Mouse (Mus musculus) B cell, adult 2 months (primary cell): ENCODE measurements around the gene Ascl4.
A peak's percentile ranks its signal among the peaks of the same experiment; 100 is the strongest.

Experiments
- DNase-seq, 2 experiments: peaks; one replicate each; pipeline ENCODE4 v3.0.0; 2022

Ascl4 gene

DNA sequence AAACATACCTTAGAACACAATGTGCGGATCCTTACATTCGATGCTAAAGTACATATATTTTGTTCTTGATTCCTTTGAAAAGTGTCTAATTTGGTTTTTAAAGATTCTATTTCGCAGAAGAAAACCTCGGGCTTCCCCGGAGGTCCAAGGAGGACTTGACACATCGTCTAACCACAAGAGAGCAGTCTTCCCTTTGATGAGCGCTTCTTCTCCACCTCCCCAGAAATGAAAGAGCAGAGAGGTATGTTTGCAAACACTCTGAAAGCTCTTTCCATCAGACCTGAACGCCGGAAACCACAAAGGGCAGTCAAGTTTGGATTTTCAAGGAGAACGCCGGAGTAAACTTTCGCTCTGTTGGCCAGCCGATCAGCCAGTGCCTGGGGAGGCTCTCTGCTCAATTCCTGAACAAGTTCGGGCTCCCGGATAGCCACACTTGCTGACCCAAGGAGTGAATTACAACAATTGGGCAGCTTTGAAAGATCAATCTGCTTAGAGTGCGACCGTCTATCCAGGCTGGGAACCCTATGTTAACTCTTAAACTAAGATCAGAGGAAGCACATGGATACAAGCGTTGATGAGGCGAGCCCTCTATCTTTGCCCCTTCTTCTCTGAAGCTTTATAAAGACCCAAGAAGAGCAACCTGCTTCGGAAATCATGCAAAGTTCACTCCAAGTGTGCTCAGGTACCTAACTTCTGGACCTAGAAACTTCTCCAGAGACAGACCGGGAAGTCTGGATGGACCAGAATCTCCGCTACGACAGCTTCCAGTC lies at the start of gene Ascl4:
Ascl4 (plus strand) TSS at position 6 of the 770 bp plus-strand sequence.
- peak; percentile 21 to 35 for DNase-seq

DNA sequence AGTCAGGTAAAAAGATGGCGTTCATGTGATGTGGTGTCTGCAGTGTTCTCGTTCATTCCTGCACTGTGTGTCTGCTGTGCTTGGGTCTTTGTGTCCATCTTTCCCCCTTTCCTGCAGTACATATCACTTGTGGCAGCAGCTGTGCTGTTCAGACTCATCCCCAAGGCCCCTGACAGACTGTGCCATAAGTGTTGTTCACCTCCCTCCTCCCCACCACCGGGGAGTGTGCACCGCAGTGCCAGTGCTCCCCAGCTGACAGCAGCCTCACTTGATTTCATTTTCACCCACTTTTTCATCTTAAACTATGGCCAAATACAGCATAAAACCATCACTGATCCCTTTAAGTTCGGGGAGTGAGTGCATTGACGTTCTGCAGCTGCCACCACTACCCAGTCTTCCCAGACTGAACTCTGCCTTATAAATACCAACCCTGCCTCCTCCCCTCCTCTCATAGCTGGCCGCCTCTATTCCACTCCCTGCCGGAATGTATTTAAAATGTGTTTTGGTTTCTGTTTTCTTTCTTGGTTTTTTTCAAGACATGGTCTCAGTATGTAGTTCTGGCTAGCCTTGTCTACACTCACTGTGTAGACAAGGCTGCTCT lies 47.5 kb upstream of the Ascl4 start:
- DNase-seq: no peak

DNA sequence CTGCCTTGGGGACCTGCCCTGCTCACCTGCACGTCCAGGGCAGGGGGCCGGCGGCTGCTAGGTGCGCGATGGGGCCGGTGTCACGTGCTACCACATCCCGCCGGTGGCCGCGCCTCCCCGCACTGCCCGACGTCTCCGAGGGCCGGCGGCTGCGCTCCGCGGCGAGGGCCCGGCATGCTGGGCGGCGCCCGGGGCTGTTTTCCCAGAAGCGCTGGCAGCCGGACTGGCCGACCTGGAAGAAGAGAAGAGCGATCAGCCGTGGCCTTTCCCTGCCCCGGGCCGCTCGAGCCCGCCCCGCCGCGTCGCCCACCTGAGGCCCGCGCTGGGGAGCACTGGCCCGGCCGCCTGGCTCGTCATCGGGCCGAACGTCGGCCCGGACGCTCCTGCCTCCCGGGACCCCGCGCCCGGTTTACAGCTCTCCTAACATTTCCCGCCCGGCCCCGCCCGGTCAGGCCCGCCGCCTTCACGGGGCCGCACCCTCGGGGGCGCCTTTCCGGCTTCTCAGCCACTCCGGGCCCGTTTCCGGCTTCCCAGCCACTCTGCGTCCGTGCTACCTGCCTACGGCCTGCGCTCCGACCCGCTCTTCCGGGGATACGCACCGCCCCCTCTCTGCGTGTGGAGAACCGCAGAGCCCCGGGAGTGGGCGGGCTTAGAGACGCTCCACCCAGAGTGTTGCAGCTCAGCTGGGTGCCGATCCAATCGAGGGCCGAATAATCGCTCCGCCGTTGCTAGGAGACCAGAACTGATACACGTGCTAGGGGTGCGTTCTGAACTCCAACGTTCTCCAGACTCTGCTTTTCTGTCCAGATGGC lies 10.8 kb upstream of the Ascl4 start, which contains the start of gene Prdm4:
Prdm4 (minus strand) TSS at position 645 of the 812 bp plus-strand sequence.
- DNase-seq: peak; percentile 97 to 98

- peak; percentile 83 to 86 for DNase-seq
These were observed 1.2 kb downstream of the Ascl4 start for GRCm38 (mm10) chr10:85928499-85929207.

- DNase-seq: no peak
These were observed 1.7 kb downstream of the Ascl4 start for GRCm38 (mm10) chr10:85929208-85929591.

DNA sequence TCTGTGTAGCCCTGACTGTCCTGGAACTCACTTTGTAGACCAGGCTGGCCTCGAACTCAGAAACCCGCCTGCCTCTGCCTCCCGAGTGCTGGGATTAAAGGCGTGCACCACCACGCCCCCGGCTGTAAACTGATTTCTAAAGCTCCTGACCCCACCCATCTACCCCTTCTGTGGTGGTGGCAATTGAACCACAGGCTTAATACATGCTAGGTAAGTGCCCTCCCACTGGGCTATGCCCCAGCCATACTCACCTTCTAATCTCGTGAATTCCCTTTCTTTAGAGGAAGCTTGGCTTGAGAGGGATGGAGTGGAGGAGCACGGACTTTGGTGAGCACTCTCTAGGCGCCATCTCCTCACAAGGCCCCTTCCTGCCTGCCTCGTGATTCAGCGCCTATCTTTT lies 2.5 kb downstream of the Ascl4 start:
- no peak for DNase-seq

GRCm38 (mm10) chr10:85936280-85936965 lies 8.9 kb downstream of the Ascl4 start:
- DNase-seq: no peak

GRCm38 (mm10) chr10:85948483-85949196 lies 21.2 kb downstream of the Ascl4 start:
- no peak for DNase-seq

GRCm38 (mm10) chr10:85951765-85952443 lies 24.4 kb downstream of the Ascl4 start:
- peak; percentile 60 to 62 for DNase-seq

- DNase-seq: peak; percentile 27 to 47
These were observed 25.9 kb downstream of the Ascl4 start for GRCm38 (mm10) chr10:85953401-85953800.

DNA sequence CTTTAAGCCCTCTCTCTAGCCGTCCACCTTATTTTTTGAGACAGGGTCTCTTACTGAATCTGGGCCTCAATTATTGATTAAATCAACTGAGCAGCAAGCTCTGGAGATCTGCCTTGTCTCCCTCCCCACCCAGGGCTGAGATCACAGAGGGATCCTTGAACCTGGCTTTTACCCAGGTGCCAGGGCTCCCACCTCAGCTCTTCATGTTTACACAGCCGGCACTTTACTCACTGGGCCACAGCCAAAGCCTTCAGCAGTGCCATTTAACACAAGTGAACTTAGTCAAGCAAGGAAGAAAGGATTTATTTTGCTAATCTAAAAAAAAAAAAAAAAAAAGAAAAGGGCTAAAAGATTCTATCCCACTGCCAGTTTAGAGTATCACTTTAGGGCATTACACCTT lies 26.9 kb downstream of the Ascl4 start:
- no peak for DNase-seq

DNA sequence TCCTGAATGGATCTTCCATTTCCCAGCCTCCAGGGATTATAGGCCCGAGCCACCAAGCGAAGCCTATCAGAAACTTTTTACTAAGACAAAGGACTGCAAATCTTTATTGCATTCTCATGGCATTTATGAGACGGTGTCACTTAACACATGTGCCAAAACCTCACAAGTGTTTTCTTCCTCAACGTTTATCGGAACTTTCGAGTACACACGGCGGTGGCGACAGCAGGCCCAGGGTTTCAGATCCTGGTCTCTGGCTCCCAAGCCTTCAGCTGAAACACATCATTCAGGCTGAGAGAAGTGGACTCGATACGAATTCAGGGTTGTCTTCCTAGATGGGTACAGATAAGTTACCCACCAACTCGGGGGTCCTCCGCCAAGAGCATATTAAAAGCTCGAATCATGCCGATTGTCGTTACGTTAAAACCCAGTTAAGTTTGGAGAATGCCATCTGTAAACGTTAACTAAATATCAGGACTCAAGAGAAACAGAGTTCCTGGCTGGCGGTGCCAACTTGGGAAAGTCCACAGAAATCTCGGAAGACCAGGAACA lies 29.5 kb downstream of the Ascl4 start:
- peak in 1 of 2 experiments; percentile 14 for DNase-seq

- peak; percentile 94 for DNase-seq
These were observed 30.0 kb downstream of the Ascl4 start, which contains the start of gene Rtcb for GRCm38 (mm10) chr10:85957464-85957950. Rtcb (minus strand) TSS chr10:85957823.

- no peak for DNase-seq
These were observed 35.4 kb downstream of the Ascl4 start for GRCm38 (mm10) chr10:85962897-85963296.

GRCm38 (mm10) chr10:85964316-85964715 lies 36.8 kb downstream of the Ascl4 start:
- no peak for DNase-seq

GRCm38 (mm10) chr10:85966476-85966875 lies 39.0 kb downstream of the Ascl4 start:
- DNase-seq: no peak

GRCm38 (mm10) chr10:85967411-85968156 lies 40.1 kb downstream of the Ascl4 start:
- DNase-seq: no peak

DNA sequence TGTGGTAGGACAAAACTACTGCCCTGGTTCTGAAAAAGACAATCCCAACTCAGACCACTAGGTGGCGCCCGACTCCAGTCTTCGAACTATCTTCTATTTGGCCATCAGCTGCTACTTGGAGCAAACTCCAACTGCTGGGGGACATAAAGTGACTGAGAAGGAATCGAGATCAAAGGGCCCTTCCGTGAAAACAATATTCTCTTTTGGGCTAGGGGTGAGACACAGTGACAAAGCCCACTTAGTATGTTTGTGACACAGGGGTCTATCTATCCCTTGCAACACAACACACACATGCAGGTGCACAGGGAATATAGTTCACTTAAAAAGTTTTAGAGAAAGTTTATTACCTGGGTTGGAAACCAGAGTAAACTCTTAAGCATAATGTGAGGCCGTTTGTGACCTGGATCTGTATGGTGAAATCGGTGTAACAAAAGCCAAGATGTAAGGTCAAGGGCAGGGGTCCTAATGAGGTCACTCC lies 40.7 kb downstream of the Ascl4 start:
- peak; percentile 86 for DNase-seq

- no peak for DNase-seq
These were observed 41.2 kb downstream of the Ascl4 start for GRCm38 (mm10) chr10:85968731-85969130.
